Mouse (Mus musculus) skeletal muscle tissue, adult 2 months (tissue): ENCODE measurements around the gene Slc25a13.

Source experiments
- DNase-seq: peaks from one replicate; pipeline ENCODE4 v3.0.0-alpha.2; 2012; ENCODE audit warnings: low read depth, low spot score

Slc25a13 gene

DNA sequence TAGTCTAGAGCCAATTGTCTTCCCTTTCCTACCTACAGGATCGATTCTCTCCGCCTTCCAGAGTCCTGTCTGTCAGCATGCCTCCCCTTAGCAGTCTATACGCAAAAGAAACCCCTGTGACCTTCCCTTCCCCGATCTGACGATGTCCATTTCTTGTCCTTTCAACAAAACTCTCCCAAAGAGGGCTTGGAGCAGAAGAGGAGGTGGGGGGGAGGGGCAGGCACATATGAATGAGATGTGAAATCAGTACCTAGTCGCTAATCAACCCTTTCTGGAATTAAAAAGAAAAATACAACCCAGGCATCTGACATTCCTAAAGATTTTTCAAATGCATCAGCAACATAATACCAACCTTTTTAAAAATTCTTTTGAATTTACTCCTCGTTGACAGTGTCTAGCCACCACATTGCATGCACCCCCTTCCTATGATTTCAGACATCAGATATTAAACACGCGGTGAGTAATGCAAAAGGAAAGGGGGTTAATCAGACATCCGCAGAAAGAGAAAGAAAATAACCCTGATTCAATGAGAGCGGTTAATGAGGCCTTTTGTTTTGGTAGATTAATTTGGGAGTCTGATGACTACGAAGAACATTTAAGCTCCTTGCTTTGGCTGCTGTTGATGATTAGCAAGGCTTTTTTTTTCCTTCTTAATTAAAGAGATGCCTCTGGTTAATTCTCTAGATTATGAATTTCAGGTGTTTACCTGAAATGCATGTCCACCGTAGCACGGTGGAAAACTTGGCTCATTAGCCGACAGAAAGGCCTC is 43.6 kb downstream of the Slc25a13 start:
- no peak for DNase-seq

GRCm38 (mm10) chr6:6168566-6169134 is 48.3 kb downstream of the Slc25a13 start:
- DNase-seq = no peak

DNA sequence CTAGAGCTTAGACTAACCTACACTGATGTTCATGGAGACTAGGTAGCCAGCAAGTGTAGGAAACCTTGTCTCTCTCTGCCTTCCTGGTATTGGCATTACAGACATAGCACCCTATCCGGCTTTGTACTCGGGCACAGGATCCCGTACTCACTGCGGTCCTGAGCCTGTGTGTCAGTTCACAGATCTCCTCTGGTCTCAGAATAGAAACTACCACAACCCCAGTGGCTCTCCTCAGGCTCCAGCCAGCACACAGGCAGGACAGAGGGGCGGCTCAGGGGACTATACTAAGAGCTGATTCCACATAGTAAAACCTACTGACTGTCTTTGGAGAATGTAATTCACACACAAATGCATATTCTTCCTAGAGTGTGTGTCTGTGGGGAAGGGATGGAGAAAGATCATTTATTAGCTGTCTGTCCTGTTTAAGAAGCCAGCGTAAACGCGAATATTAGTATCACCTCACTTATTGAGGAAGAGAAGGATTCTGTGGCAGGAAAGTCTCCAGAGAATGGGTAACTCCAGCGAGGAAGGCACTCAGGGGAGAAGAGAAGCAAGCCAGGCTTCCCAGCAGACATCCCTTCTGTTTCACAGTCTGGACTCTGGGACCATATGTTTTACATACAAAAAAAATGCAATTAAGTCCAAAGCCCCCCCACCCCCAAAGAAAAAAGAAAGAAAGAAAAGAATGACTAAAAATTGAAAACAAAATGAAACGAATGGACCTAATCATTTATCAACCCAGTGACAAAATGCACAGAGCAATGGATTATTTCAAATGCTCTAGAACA is 49.4 kb downstream of the Slc25a13 start:
- DNase-seq = no peak

GRCm38 (mm10) chr6:6162993-6163623 is 53.9 kb downstream of the Slc25a13 start:
- DNase-seq = no peak

DNA sequence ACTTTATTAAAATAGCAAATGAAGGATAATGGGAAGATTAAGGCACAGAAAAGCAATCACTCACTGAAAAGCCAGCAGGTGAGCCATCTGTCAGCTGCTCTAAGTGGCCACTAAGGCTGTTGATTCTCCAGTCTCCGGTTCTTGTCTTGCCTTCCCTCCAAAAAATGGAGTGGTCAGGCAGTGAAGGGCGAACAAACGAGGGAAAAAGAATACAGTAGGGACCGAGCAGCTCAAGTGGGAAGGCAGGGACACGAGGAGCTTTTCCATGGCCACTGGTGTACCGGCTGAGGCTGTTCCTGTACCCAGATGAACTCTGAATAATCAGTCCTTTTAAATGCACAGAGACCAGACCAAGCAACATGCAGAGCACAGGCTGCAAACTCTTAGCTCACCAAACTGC is 54.8 kb downstream of the Slc25a13 start:
- no peak for DNase-seq

DNA sequence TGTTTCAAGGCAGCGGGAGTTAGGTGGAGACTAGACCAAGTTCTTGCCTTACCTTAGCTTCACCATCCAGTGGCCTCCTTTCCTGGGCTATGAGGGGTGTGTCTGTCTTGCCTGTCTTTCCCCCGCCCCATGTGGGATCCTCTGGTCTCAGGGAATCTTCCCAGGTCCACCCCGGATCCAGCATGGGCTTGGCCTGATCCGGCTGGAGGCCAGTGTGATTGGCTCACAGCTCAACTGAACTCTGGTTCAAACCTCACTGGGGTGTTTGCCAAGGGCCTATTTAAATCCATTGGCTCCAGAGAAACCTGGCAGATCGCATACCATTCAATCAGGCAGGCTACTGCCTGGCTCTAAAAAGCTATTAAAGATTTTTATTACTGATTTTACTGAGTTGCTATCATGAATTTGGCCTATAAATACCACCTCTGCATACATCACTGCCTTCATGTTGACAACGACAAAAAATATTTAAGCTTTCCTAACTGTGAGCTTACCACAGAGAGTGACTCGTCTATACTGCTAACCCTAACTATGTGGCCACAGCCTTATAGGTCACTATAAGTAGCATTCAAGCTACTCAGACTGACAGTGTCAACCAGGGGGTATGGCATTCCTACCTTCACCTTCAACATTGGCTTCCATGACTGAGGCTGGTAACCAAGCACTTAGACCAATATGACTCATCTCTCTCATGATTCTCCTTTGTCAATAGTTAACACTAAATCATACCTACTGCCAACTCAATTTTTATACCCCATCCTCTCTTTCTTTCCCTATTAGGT is 56.1 kb downstream of the Slc25a13 start:
- peak; percentile 4 for DNase-seq

GRCm38 (mm10) chr6:6159221-6159859 is 57.6 kb downstream of the Slc25a13 start:
- DNase-seq = no peak

GRCm38 (mm10) chr6:6153426-6153825 is 63.5 kb downstream of the Slc25a13 start:
- DNase-seq = no peak

- DNase-seq = no peak
Observed at GRCm38 (mm10) chr6:6150811-6151210, 66.2 kb downstream of the Slc25a13 start.

DNA sequence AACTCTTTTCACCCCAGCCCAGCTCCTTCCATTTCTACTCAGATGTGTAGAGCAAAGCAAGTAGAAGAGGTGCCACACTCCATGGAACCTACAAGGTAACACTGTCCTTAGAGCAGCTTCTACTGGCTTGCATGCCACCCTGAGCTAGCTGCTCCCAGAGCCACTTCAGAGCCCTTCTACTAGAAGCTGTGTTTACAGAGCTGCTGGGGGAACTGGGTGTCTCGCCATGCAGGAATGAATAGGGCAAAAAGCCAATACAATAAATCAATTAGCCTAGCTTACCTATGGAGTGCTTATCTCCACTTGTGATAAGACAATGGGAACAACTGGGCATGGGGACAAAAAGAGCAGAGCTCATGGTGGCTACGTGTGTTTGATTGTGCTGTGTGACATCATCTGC is 67.2 kb downstream of the Slc25a13 start:
- DNase-seq = no peak

GRCm38 (mm10) chr6:6149329-6149728 is 67.6 kb downstream of the Slc25a13 start:
- DNase-seq = no peak

- DNase-seq = no peak
Observed at GRCm38 (mm10) chr6:6145412-6145811, 71.6 kb downstream of the Slc25a13 start.

- no peak for DNase-seq
Observed at GRCm38 (mm10) chr6:6143525-6143924, 73.4 kb downstream of the Slc25a13 start.

GRCm38 (mm10) chr6:6140370-6140769 is 76.6 kb downstream of the Slc25a13 start:
- DNase-seq = no peak

DNA sequence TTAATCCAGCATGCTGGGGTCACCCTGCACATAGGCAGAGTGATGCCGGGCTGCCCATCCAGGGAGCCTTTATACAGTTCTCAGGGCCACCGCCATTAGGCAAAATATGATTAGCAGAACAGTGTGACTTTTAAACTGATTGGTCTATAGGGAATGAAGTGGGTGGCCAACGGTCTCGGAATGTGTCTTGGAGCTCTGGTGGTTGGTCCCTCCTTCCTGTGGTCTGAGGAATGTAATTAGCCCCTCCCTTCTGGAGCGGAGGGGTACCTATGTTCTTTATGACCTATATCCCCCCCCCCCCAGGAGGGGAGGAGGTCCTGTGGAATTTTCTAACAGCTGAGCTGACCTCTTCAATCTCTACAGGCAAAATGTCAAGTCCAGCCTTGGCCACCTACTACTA is 77.9 kb downstream of the Slc25a13 start:
- no peak for DNase-seq

- no peak for DNase-seq
Observed at GRCm38 (mm10) chr6:6136812-6137211, 80.2 kb downstream of the Slc25a13 start.

GRCm38 (mm10) chr6:6134935-6135334 is 82.0 kb downstream of the Slc25a13 start:
- DNase-seq = no peak

DNA sequence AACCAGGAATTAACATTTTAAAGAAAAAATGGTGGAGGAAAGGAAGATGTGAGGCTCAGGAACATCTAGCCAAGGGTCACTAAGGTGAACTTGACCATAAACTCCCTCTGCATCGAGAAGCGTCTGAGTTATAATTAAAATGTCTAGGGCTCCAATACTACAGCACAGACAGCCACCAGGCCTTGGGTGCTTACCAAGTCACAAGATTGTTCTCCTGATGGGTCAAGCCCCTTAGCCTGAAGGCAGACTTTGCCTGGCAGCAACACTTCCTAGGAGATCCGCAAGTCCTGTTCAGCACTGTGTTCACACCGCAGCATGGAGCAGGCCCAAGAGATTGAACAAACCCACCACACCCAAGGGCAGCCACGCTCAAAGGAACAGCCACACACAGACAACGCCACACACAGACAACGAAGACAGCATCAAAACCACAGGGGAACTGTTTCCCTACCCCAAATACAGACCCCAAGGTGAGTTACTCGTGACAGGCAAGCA is 83.4 kb downstream of the Slc25a13 start:
- DNase-seq = no peak

DNA sequence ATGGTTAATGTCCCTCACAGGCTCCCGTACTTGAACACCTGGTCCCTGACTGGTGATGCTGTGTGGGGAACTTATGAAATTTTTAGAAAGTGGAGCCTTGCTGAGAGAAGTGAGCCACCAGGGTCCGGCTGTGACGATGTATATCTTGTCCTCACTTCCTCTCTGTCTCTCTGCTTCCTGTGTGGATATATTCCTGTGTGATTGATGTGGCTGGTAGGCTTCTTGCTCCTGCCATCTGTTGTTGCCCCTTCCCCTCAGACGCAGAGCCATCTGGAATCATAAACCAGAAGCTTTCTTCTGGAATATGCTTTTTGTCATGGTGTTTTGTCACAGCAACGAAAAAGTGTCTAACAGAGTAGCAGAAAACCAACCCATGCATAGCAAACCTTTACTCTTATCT is 84.9 kb downstream of the Slc25a13 start:
- no peak for DNase-seq

DNA sequence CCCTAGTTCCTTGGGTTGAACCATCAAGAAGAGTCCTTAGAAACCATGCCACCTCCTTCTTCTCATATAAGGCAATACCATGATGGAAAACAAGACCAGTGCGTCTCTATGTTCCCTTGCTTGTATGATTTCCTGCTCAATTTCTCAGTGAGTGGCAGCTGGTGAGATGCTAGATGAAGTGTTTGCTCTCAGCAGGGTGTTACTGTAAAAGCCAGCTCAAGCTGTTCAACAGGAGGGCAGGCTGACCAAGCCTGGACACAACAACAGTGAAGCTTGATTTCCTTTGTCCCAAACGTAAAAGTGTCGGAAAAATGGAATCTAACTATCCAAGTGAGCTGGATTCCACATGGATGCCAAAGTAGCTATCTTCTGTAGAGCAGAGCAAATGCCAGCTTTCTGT is 91.4 kb downstream of the Slc25a13 start:
- no peak for DNase-seq

GRCm38 (mm10) chr6:6121904-6122303 is 95.1 kb downstream of the Slc25a13 start:
- DNase-seq = no peak
